Mouse (Mus musculus): Measurements from ENCODE around the gene Aqp5. TPM values are rescaled to one million over a fixed set of nuclear protein-coding genes. Genes with fewer than 3 reads are reported as not detected.

Aqp5 gene
- polyA plus RNA-seq, 1 experiment: not detected

DNA sequence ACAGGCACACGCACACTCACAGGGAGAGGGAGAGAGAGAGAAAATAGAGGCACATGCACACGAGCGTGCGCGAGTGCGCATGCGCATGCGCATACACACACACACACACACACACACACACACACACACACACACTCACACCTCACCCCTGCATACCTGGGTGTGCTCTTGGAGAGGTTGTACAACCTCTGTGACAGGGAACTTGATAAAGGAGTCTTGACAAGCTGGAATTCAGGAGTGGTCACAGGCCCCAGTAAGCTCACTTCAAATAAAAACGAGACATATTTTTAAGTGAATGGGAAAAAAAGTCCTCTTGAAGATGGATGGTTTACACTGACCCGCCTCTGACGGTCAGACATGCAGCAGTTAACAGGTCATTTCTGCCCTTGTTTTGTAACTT, 31.5 kb downstream of the Aqp5 start:
- Histone ChIP-seq H3K27ac (ENCODE audit: insufficient read depth, low read depth, low read length) (no peak overlapping the region), H3K4me3 (ENCODE audit: insufficient read depth, low read length) (no peak overlapping the region), H3K4me1 (ENCODE audit: control insufficient read depth, insufficient read depth, low read length) (peaks cover 7% of the 10 kb centered on the region)
- no peak for TF ChIP-seq CTCF (IDR thresholded peaks at IDR 0.05; ENCODE audit: low read depth, low read length)
- TF ChIP-seq POLR2A (IDR thresholded peaks at IDR 0.05; ENCODE audit: borderline replicate concordance, low read depth, low read length): no peak

DNA sequence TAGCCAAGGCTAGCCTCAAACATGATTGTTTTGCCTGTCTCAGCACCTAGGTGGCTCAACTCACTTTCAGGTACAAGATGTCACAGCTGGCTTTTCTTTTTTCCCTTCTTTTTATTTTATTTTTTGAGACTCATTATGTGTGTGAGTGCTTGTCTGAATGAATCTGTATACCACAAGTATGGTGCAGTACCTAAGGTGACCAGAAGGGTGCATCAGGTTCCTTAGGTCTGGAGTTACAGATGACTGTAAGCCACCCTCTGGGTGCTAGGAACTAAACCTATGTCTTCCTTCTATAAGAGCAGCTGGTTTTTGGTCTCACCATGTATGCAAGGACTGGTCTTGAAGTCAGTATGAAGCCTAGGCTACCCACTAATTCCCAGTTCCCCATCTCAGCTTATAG, 41.0 kb downstream of the Aqp5 start:
- no peak for TF ChIP-seq POLR2A (IDR thresholded peaks at IDR 0.05; ENCODE audit: borderline replicate concordance, low read depth, low read length)
- no peak for TF ChIP-seq CTCF (IDR thresholded peaks at IDR 0.05; ENCODE audit: low read depth, low read length)
- Histone ChIP-seq H3K4me1 (ENCODE audit: control insufficient read depth, insufficient read depth, low read length) (peaks cover 3% of the 10 kb centered on the region; the same call in 1 of the 2 replicates), H3K27ac (ENCODE audit: insufficient read depth, low read depth, low read length) (no peak overlapping the region), H3K4me3 (ENCODE audit: insufficient read depth, low read length) (no peak overlapping the region)

DNA sequence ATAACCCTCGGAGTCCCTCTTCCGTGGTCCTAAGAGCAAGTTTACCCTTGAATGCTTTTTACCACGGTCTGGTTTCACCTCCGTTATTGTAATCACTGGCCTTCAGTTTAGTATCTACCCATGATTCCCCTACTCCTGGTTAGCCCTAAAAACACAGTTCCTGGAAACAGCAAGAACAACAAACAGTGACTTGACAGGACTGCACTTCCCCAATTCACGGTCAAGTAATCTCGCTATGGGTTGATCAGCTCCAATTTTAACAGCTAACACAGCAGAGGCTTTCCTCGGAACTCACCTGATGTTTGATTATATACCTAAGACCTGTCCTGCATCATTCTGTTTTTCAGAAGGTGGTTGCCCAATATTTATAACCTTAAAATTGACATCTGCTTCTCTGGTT, 44.1 kb downstream of the Aqp5 start:
- H3K4me1 ChIP-seq (ENCODE audit: control insufficient read depth, insufficient read depth, low read length): peaks cover 3% of the 10 kb centered on the region; the same call in 1 of the 2 replicates
- H3K27ac ChIP-seq (ENCODE audit: insufficient read depth, low read depth, low read length): no peak overlapping the region
- TF ChIP-seq CTCF (IDR thresholded peaks at IDR 0.05; ENCODE audit: low read depth, low read length): no peak
- no peak for TF ChIP-seq POLR2A (IDR thresholded peaks at IDR 0.05; ENCODE audit: borderline replicate concordance, low read depth, low read length)
- no peak overlapping the region for H3K4me3 ChIP-seq (ENCODE audit: insufficient read depth, low read length)

DNA sequence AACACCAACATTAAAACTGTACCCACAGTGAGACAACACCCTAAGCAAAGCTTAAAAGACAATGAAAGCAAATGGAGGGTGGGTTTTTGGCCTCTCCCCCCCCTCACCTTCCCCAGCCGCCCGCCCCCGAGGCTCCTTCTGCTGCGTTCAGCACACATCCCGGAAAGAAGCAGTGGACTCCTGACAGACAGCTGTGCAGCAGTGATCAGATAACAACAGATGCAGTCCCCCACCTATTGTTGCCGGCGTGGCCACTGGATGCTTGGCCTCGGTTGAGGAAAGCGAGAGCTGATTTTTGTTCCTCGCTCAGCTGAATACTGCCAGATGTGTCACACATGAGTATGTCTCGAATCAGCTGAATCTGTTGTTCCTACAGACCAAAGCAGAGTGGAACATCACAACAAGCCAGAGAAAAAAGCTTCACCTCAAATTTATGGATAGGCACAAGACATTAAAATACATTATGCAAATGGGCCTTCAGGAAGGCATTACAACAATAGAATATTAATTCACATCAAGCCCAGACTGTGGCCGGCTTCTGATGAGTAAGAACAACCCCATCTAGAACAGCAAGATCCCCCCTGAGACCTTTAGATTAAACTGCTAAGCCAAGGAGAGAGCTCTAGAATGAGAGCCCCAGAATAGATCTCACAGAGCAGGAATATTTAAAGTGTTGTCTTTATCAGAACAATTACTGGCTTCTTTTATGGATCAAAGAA, 47.0 kb downstream of the Aqp5 start:
- Histone ChIP-seq H3K4me1 (ENCODE audit: control insufficient read depth, insufficient read depth, low read length) (peaks cover 3% of the 10 kb centered on the region; the same call in 1 of the 2 replicates), H3K27ac (ENCODE audit: insufficient read depth, low read depth, low read length) (no peak overlapping the region), H3K4me3 (ENCODE audit: insufficient read depth, low read length) (no peak overlapping the region)
- TF ChIP-seq CTCF (IDR thresholded peaks at IDR 0.05; ENCODE audit: low read depth, low read length) (no peak), POLR2A (IDR thresholded peaks at IDR 0.05; ENCODE audit: borderline replicate concordance, low read depth, low read length) (no peak)

DNA sequence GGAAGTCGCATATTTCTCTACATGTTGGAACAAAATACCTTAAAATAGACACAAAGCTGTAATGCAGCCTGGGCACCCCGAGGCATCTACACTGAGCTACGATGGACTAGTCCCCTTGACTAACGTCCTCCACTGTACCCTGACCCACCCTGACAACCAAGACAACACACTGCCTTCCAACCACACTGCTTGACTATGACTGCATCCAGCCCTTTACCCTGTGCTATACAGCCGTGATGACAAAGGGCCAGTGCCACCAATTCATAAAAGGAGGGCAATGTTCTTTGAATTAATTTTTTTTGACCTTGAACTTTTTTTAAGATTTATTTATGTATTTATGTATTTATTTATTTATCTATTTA, 47.5 kb downstream of the Aqp5 start:
- TF ChIP-seq CTCF (IDR thresholded peaks at IDR 0.05; ENCODE audit: low read depth, low read length) (no peak), POLR2A (IDR thresholded peaks at IDR 0.05; ENCODE audit: borderline replicate concordance, low read depth, low read length) (no peak)
- no peak overlapping the region for H3K27ac ChIP-seq (ENCODE audit: insufficient read depth, low read depth, low read length)
- peaks cover 3% of the 10 kb centered on the region; the same call in 1 of the 2 replicates for H3K4me1 ChIP-seq (ENCODE audit: control insufficient read depth, insufficient read depth, low read length)

GRCm38 (mm10) chr15:99642622-99643021, 52.0 kb downstream of the Aqp5 start:
- H3K4me1 ChIP-seq (ENCODE audit: control insufficient read depth, insufficient read depth, low read length): peaks cover 23% of the 10 kb centered on the region

More for the DNA sequence above, 47.5 kb downstream of the Aqp5 start:
- H3K4me3 ChIP-seq (ENCODE audit: insufficient read depth, low read length): no peak overlapping the region

GRCm38 (mm10) chr15:99643832-99644231, 53.2 kb downstream of the Aqp5 start:
- Histone ChIP-seq H3K4me3 (ENCODE audit: insufficient read depth, low read length) (no peak overlapping the region), H3K27ac (ENCODE audit: insufficient read depth, low read depth, low read length) (no peak overlapping the region), H3K4me1 (ENCODE audit: control insufficient read depth, insufficient read depth, low read length) (peaks cover 25% of the 10 kb centered on the region)
- TF ChIP-seq POLR2A (IDR thresholded peaks at IDR 0.05; ENCODE audit: borderline replicate concordance, low read depth, low read length) (no peak), CTCF (IDR thresholded peaks at IDR 0.05; ENCODE audit: low read depth, low read length) (no peak)

More at GRCm38 (mm10) chr15:99642622-99643021, 52.0 kb downstream of the Aqp5 start:
- Histone ChIP-seq H3K27ac (ENCODE audit: insufficient read depth, low read depth, low read length) (no peak overlapping the region), H3K4me3 (ENCODE audit: insufficient read depth, low read length) (no peak overlapping the region)
- TF ChIP-seq POLR2A (IDR thresholded peaks at IDR 0.05; ENCODE audit: borderline replicate concordance, low read depth, low read length): no peak
- no peak for TF ChIP-seq CTCF (IDR thresholded peaks at IDR 0.05; ENCODE audit: low read depth, low read length)

Other genes starting within 250 kb of the Aqp5 start
- gene Fmnl3, start 220.3 kb upstream of the Aqp5 start, polyA plus RNA-seq (2012; ENCODE audit: insufficient read depth, insufficient read length, missing spikeins): 18.9 and 23.2 TPM in 2 replicates
- 647 and 669 TPM in 2 replicates for gene Tmbim6, start 197.9 kb upstream of the Aqp5 start, polyA plus RNA-seq (2012; ENCODE audit: insufficient read depth, insufficient read length, missing spikeins)
- 4.0 and 10.3 TPM in 2 replicates for gene Nckap5l, start 133.0 kb upstream of the Aqp5 start, polyA plus RNA-seq (2012; ENCODE audit: insufficient read depth, insufficient read length, missing spikeins)
- 5.2 and 6.7 TPM in 2 replicates for gene Bcdin3d, start 116.1 kb upstream of the Aqp5 start, polyA plus RNA-seq (2012; ENCODE audit: insufficient read depth, insufficient read length, missing spikeins)
- 0.05 TPM in 1 of 2 replicates, not detected in the other for gene Faim2, start 62.6 kb upstream of the Aqp5 start, polyA plus RNA-seq (2012; ENCODE audit: insufficient read depth, insufficient read length, missing spikeins)
- not detected in 2 replicates for gene Aqp2, start 11.7 kb upstream of the Aqp5 start, polyA plus RNA-seq (2012; ENCODE audit: insufficient read depth, insufficient read length, missing spikeins)
- gene Aqp6, start 10.6 kb downstream of the Aqp5 start, polyA plus RNA-seq (2012; ENCODE audit: insufficient read depth, insufficient read length, missing spikeins): not detected in 2 replicates
- gene Racgap1, start 60.9 kb downstream of the Aqp5 start, polyA plus RNA-seq (2012; ENCODE audit: insufficient read depth, insufficient read length, missing spikeins): 55.8 and 56.8 TPM in 2 replicates
- gene Asic1, start 79.6 kb downstream of the Aqp5 start, polyA plus RNA-seq (2012; ENCODE audit: insufficient read depth, insufficient read length, missing spikeins): not detected in 2 replicates
- 17.7 and 19.4 TPM in 2 replicates for gene Smarcd1, start 111.3 kb downstream of the Aqp5 start, polyA plus RNA-seq (2012; ENCODE audit: insufficient read depth, insufficient read length, missing spikeins)
- not detected in 2 replicates for gene Gm17349, start 114.7 kb downstream of the Aqp5 start, polyA plus RNA-seq (2012; ENCODE audit: insufficient read depth, insufficient read length, missing spikeins)
- gene Gpd1, start 126.7 kb downstream of the Aqp5 start, polyA plus RNA-seq (2012; ENCODE audit: insufficient read depth, insufficient read length, missing spikeins): 0.37 and 1.2 TPM in 2 replicates
- gene Cox14, start 134.8 kb downstream of the Aqp5 start, polyA plus RNA-seq (2012; ENCODE audit: insufficient read depth, insufficient read length, missing spikeins): 62.3 and 71.3 TPM in 2 replicates
- gene Cers5, start 182.1 kb downstream of the Aqp5 start, polyA plus RNA-seq (2012; ENCODE audit: insufficient read depth, insufficient read length, missing spikeins): 74.9 and 77.3 TPM in 2 replicates

Measured in bone marrow macrophage, adult 2 months (primary cell).